In the genomic region with DNA sequence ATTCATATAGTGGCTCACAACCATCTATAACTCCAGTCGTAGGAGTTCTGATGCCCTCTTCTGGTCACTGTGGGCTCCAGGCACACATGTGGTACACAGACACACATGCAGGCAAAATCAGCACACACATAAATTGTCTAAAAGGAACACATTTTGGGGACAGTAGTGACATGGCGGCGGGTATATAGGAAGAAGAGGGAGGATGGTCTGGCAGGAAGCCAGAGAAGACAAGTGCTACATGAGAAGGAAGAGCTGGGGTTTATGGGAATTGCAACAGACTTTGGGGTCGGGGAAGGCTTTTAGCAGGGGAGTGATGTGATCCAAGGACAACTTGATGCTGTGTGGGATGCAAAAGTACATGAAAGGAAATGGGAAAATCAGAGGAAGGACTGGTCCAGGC, we compare ENCODE assay signal across 9 mouse cellular contexts. TPM values are rescaled to one million over a fixed set of nuclear protein-coding genes. Genes with fewer than 3 reads are reported as not detected.
DNase-seq lines count a peak whose midpoint lies in the region; ATAC-seq lines count a peak whose summit lies in the region.
"Had no signal": no experiment of that assay in that cellular context is flagged by ENCODE, and none has a peak within 500 bp of the region (broad histone marks: within the 10 kb centered on the region; RNA-seq: fewer than 3 reads in every experiment).

No protein-coding gene starts in this region.

- peak overlapping the region; percentile 84; the same call in 1 of the 2 replicates for H3K9ac ChIP-seq in kidney, embryonic 16.5 days (replicated peaks; ENCODE audit: low read length)
- no peak overlapping the region for H3K9ac ChIP-seq in embryonic facial prominence, embryonic 13.5 days
- H3K9ac ChIP-seq in neural tube, embryonic 13.5 days, result peak overlapping the region; percentile 87

- DNase-seq in kidney, adult 18-20 months, result no peak
- DNase-seq in limb, embryonic 10.5 days (ENCODE audit: low spot score), result no peak
- DNase-seq in gastrocnemius, postnatal 10 days, result no peak

- WGBS in kidney, embryonic 16.5 days, result 82% methylated on average over 4 of the region's 4 CpGs
- WGBS in embryonic facial prominence, embryonic 13.5 days, result 85% methylated on average over 4 of the region's 4 CpGs
- 93% methylated on average over 4 of the region's 4 CpGs for WGBS in limb, embryonic 10.5 days
- WGBS in neural tube, embryonic 13.5 days, result 93% methylated on average over 4 of the region's 4 CpGs

- peaks cover 6% of the 10 kb centered on the region for H3K36me3 ChIP-seq in kidney, embryonic 16.5 days (ENCODE audit: insufficient read depth, low read length)
- peaks cover 31% of the 10 kb centered on the region for H3K36me3 ChIP-seq in embryonic facial prominence, embryonic 13.5 days
- peaks cover 45% of the 10 kb centered on the region for H3K36me3 ChIP-seq in limb, embryonic 10.5 days
- peaks cover 19% of the 10 kb centered on the region for H3K36me3 ChIP-seq in neural tube, embryonic 13.5 days

- peaks cover 34% of the 10 kb centered on the region for H3K4me1 ChIP-seq in kidney, embryonic 16.5 days (ENCODE audit: insufficient read depth, low read length)
- H3K4me1 ChIP-seq in embryonic facial prominence, embryonic 13.5 days, result peaks cover 27% of the 10 kb centered on the region
- H3K4me1 ChIP-seq in limb, embryonic 10.5 days, result peaks cover 24% of the 10 kb centered on the region
- peaks cover 34% of the 10 kb centered on the region for H3K4me1 ChIP-seq in neural tube, embryonic 13.5 days (replicated peaks)

- no peaks in the 10 kb centered on the region for H3K9me3 ChIP-seq in kidney, embryonic 16.5 days (ENCODE audit: low read length)
- H3K9me3 ChIP-seq in embryonic facial prominence, embryonic 13.5 days, result no peaks in the 10 kb centered on the region
- no peaks in the 10 kb centered on the region for H3K9me3 ChIP-seq in limb, embryonic 10.5 days (replicated peaks)
- no peaks in the 10 kb centered on the region for H3K9me3 ChIP-seq in neural tube, embryonic 13.5 days

- ATAC-seq in kidney, embryonic 16.5 days (ENCODE audit: low FRiP score, low TSS enrichment), result no peak
- ATAC-seq in embryonic facial prominence, embryonic 13.5 days (ENCODE audit: insufficient number of reproducible peaks, insufficient read depth, low FRiP score, low TSS enrichment, low read depth), result no peak
- no peak for ATAC-seq in neural tube, embryonic 13.5 days (ENCODE audit: low read depth)
- no peak for ATAC-seq in granulocyte monocyte progenitor cell, adult 5-6 weeks (replicated peaks; ENCODE audit: poor library complexity, severe bottlenecking)
- ATAC-seq in inflammation-experienced regulatory T-cells, adult 6 months, result no peak
- ATAC-seq: Patski had no signal

- H3K27ac ChIP-seq in kidney, embryonic 16.5 days (ENCODE audit: low read length), result no peak overlapping the region
- H3K27ac ChIP-seq in embryonic facial prominence, embryonic 13.5 days, result no peak overlapping the region
- H3K27ac ChIP-seq in limb, embryonic 10.5 days, result no peak overlapping the region
- H3K27ac ChIP-seq in neural tube, embryonic 13.5 days (replicated peaks), result no peak overlapping the region

- H3K4me3 ChIP-seq in kidney, embryonic 16.5 days (ENCODE audit: low read length), result peak overlapping the region; percentile 87
- peak overlapping the region; percentile 86 for H3K4me3 ChIP-seq in embryonic facial prominence, embryonic 13.5 days
- H3K4me3 ChIP-seq in limb, embryonic 10.5 days, result peak overlapping the region; percentile 92
- peak overlapping the region; percentile 83 for H3K4me3 ChIP-seq in neural tube, embryonic 13.5 days

- no peaks in the 10 kb centered on the region for H3K27me3 ChIP-seq in kidney, embryonic 16.5 days (ENCODE audit: insufficient read depth, low read length)
- H3K27me3 ChIP-seq in embryonic facial prominence, embryonic 13.5 days, result no peaks in the 10 kb centered on the region
- H3K27me3 ChIP-seq in limb, embryonic 10.5 days (ENCODE audit: low read depth, poor library complexity, severe bottlenecking), result no peaks in the 10 kb centered on the region
- no peaks in the 10 kb centered on the region for H3K27me3 ChIP-seq in neural tube, embryonic 13.5 days
- H3K27me3 ChIP-seq: Patski had no signal

- peak overlapping the region; percentile 76 for H3K4me2 ChIP-seq in kidney, embryonic 16.5 days (replicated peaks; ENCODE audit: low read depth, low read length)
- peak overlapping the region; percentile 86 for H3K4me2 ChIP-seq in embryonic facial prominence, embryonic 13.5 days
- peak overlapping the region; percentile 87 for H3K4me2 ChIP-seq in neural tube, embryonic 13.5 days

RNA-seq across cellular contexts. Expression of gene Tnfaip1, which starts 1.6 kb away (rescaled TPM):
- 95.1 and 100 TPM in 2 replicates for polyA plus RNA-seq in kidney, embryonic 16.5 days (2015; fragmentation: Nextera tagmentation; extraction: Ambion mirVana)
- 73.0 and 78.1 TPM in 2 replicates for polyA plus RNA-seq in embryonic facial prominence, embryonic 13.5 days (2015; fragmentation: Nextera tagmentation; extraction: Ambion mirVana)
- polyA plus RNA-seq in limb, embryonic 10.5 days (2016; fragmentation: Nextera tagmentation; extraction: Ambion mirVana), result 92.4 and 94.1 TPM in 2 replicates
- 50.7 and 54.2 TPM in 2 replicates for polyA plus RNA-seq in neural tube, embryonic 13.5 days (2015; fragmentation: Nextera tagmentation; extraction: Ambion mirVana)
- total RNA-seq in granulocyte monocyte progenitor cell, adult 5-6 weeks (2014; fragmentation: Nextera tagmentation), result 13.2 and 15.1 TPM in 2 replicates
- 3.3 and 5.6 TPM in 2 replicates for total RNA-seq in granulocyte monocyte progenitor cell, adult 5-6 weeks (2017)
- 10 to 100 TPM; 14.6 to 20.3 (median 16.9) TPM for polyA plus RNA-seq in inflammation-experienced regulatory T-cells, adult 6 months (2017; shearing (Covaris generic))
- total RNA-seq in gastrocnemius, postnatal 10 days (2021), result 10 to 100 TPM; 39.3 to 42.6 TPM

RNA-seq across cellular contexts. Expression of gene Ift20, which starts 1.6 kb away (rescaled TPM):
- 125 and 130 TPM in 2 replicates for polyA plus RNA-seq in kidney, embryonic 16.5 days (2015; fragmentation: Nextera tagmentation; extraction: Ambion mirVana)
- 176 and 183 TPM in 2 replicates for polyA plus RNA-seq in embryonic facial prominence, embryonic 13.5 days (2015; fragmentation: Nextera tagmentation; extraction: Ambion mirVana)
- 85.7 and 97.9 TPM in 2 replicates for polyA plus RNA-seq in limb, embryonic 10.5 days (2016; fragmentation: Nextera tagmentation; extraction: Ambion mirVana)
- 120 and 122 TPM in 2 replicates for polyA plus RNA-seq in neural tube, embryonic 13.5 days (2015; fragmentation: Nextera tagmentation; extraction: Ambion mirVana)
- total RNA-seq in granulocyte monocyte progenitor cell, adult 5-6 weeks (2014; fragmentation: Nextera tagmentation), result 81.0 and 106 TPM in 2 replicates
- total RNA-seq in granulocyte monocyte progenitor cell, adult 5-6 weeks (2017), result 138 and 194 TPM in 2 replicates
- polyA plus RNA-seq in inflammation-experienced regulatory T-cells, adult 6 months (2017; shearing (Covaris generic)), result 100 to 1,000 TPM; 104 to 117 (median 111) TPM
- total RNA-seq in gastrocnemius, postnatal 10 days (2021), result 10 to 100 TPM; 28.0 to 39.1 TPM

RNA-seq across cellular contexts. Expression of gene Tmem97, which starts 16.1 kb away (rescaled TPM):
- 70.7 and 75.1 TPM in 2 replicates for polyA plus RNA-seq in kidney, embryonic 16.5 days (2015; fragmentation: Nextera tagmentation; extraction: Ambion mirVana)
- 61.0 and 66.7 TPM in 2 replicates for polyA plus RNA-seq in embryonic facial prominence, embryonic 13.5 days (2015; fragmentation: Nextera tagmentation; extraction: Ambion mirVana)
- 87.7 and 104 TPM in 2 replicates for polyA plus RNA-seq in limb, embryonic 10.5 days (2016; fragmentation: Nextera tagmentation; extraction: Ambion mirVana)
- 29.1 and 31.5 TPM in 2 replicates for polyA plus RNA-seq in neural tube, embryonic 13.5 days (2015; fragmentation: Nextera tagmentation; extraction: Ambion mirVana)
- 89.3 and 102 TPM in 2 replicates for total RNA-seq in granulocyte monocyte progenitor cell, adult 5-6 weeks (2014; fragmentation: Nextera tagmentation)
- total RNA-seq in granulocyte monocyte progenitor cell, adult 5-6 weeks (2017), result 71.9 and 93.9 TPM in 2 replicates
- polyA plus RNA-seq in inflammation-experienced regulatory T-cells, adult 6 months (2017; shearing (Covaris generic)), result 10 to 100 TPM; 15.0 to 38.9 (median 18.8) TPM
- 10 to 100 TPM; 11.9 to 13.9 TPM for total RNA-seq in gastrocnemius, postnatal 10 days (2021)

RNA-seq across cellular contexts. Expression of gene Poldip2, which starts 22.5 kb away (rescaled TPM):
- polyA plus RNA-seq in kidney, embryonic 16.5 days (2015; fragmentation: Nextera tagmentation; extraction: Ambion mirVana), result 188 and 192 TPM in 2 replicates
- 168 and 182 TPM in 2 replicates for polyA plus RNA-seq in embryonic facial prominence, embryonic 13.5 days (2015; fragmentation: Nextera tagmentation; extraction: Ambion mirVana)
- 179 TPM in 2 replicates for polyA plus RNA-seq in limb, embryonic 10.5 days (2016; fragmentation: Nextera tagmentation; extraction: Ambion mirVana)
- 178 and 191 TPM in 2 replicates for polyA plus RNA-seq in neural tube, embryonic 13.5 days (2015; fragmentation: Nextera tagmentation; extraction: Ambion mirVana)
- 61.3 and 68.8 TPM in 2 replicates for total RNA-seq in granulocyte monocyte progenitor cell, adult 5-6 weeks (2014; fragmentation: Nextera tagmentation)
- total RNA-seq in granulocyte monocyte progenitor cell, adult 5-6 weeks (2017), result 64.5 and 85.8 TPM in 2 replicates
- 10 to 100 TPM; 12.4 to 16.8 (median 13.2) TPM for polyA plus RNA-seq in inflammation-experienced regulatory T-cells, adult 6 months (2017; shearing (Covaris generic))
- total RNA-seq in gastrocnemius, postnatal 10 days (2021), result 100 to 1,000 TPM in 1 of 2 experiments, 10 to 100 TPM in 1; 99.9 to 109 TPM

RNA-seq across cellular contexts. Expression of gene Tmem199, which starts 22.5 kb away (rescaled TPM):
- polyA plus RNA-seq in kidney, embryonic 16.5 days (2015; fragmentation: Nextera tagmentation; extraction: Ambion mirVana), result 56.9 and 58.8 TPM in 2 replicates
- polyA plus RNA-seq in embryonic facial prominence, embryonic 13.5 days (2015; fragmentation: Nextera tagmentation; extraction: Ambion mirVana), result 46.6 and 50.9 TPM in 2 replicates
- polyA plus RNA-seq in limb, embryonic 10.5 days (2016; fragmentation: Nextera tagmentation; extraction: Ambion mirVana), result 73.7 and 85.5 TPM in 2 replicates
- polyA plus RNA-seq in neural tube, embryonic 13.5 days (2015; fragmentation: Nextera tagmentation; extraction: Ambion mirVana), result 92.7 and 101 TPM in 2 replicates
- total RNA-seq in granulocyte monocyte progenitor cell, adult 5-6 weeks (2014; fragmentation: Nextera tagmentation), result 21.9 and 36.8 TPM in 2 replicates
- 25.5 and 29.9 TPM in 2 replicates for total RNA-seq in granulocyte monocyte progenitor cell, adult 5-6 weeks (2017)
- 10 to 100 TPM; 42.2 to 59.5 (median 54.9) TPM for polyA plus RNA-seq in inflammation-experienced regulatory T-cells, adult 6 months (2017; shearing (Covaris generic))
- 10 to 100 TPM; 14.2 to 16.3 TPM for total RNA-seq in gastrocnemius, postnatal 10 days (2021)
